Mouse (Mus musculus) C2C12 (cell line): ENCODE measurements around the gene Togaram2.

ENCODE experiments used
- CEBPB ChIP-seq: IDR thresholded peaks from one replicate; pipeline ENCODE4 v1.6.1; 2011; ENCODE audit warnings: low read depth, mild to moderate bottlenecking, control low read depth, moderate library complexity
- CTCF ChIP-seq: IDR thresholded peaks from one replicate; pipeline ENCODE4 v1.5.1; 2011; ENCODE audit not compliant: control insufficient read depth, insufficient read depth, insufficient read length
- USF1 ChIP-seq: IDR thresholded peaks from one replicate; pipeline ENCODE4 v1.6.1; 2011; ENCODE audit warnings: low read depth, mild to moderate bottlenecking, control low read depth, moderate library complexity

- no peak for TF ChIP-seq CTCF
- no peak for TF ChIP-seq USF1
- no peak for TF ChIP-seq CEBPB
Observed at GRCm38 (mm10) chr17:71665201-71665600, 7.9 kb upstream of the Togaram2 start.
